ENCODE assay signal across 8 mouse cellular contexts in genomic region chr9:105857773-105858172, GRCm38 (mm10). TPM values are rescaled to one million over a fixed set of nuclear protein-coding genes. Genes with fewer than 3 reads are reported as not detected.
A peak's percentile ranks its signal among the peaks of the same experiment; 100 is the strongest.
DNase-seq lines count a peak whose midpoint lies in the region.

No protein-coding gene starts in this region.

- intact Hi-C loops in gastrocnemius, postnatal 14 days (cut with DNase I; ENCODE audit: low total_unique reads): loop anchor here (2.0 kb wide), 1 partner anchor 165 kb away; no protein-coding TSS in a partner anchor

- peak; percentile 39 for DNase-seq in 416B (ENCODE audit: low read depth)
- DNase-seq in T-cell, adult 2 months (ENCODE audit: low spot score): peak; percentile 9
- DNase-seq in cerebellum, postnatal 36 days: peak; percentile 34 to 51
- peak; percentile 61 for DNase-seq in gastrocnemius, postnatal 14 days
- peak; percentile 47 to 76 for DNase-seq in kidney, postnatal 36 days
- peak; percentile 31 for DNase-seq in lung, adult 18-20 months
- DNase-seq in ovary, postnatal 36 days (ENCODE audit: low spot score): peak; percentile 39
- peak; percentile 35 to 71 for DNase-seq in urinary bladder, postnatal 4 days (ENCODE audit: low spot score in 2 of 2)

RNA-seq across cellular contexts. Expression of gene Col6a6, which starts 29.8 kb away (rescaled TPM):
- 10 to 100 TPM; 13.2 to 17.7 TPM for total RNA-seq in gastrocnemius, postnatal 14 days (2021)

Comparison
In these comparisons a context has a peak if more than half of its experiments do, and no peak if none do; other contexts are left out.
1. Peak in every context shown above with its lines: DNase-seq.
2. DNase-seq: peak in every context shown above with its lines; median percentile 62 in kidney, postnatal 36 days; 61 in gastrocnemius, postnatal 14 days; 53 in urinary bladder, postnatal 4 days; 42 in cerebellum, postnatal 36 days; 39 in 416B; 39 in ovary, postnatal 36 days; 31 in lung, adult 18-20 months; 9 in T-cell, adult 2 months.